ENCODE assay signal across 12 mouse cellular contexts in the genomic region with DNA sequence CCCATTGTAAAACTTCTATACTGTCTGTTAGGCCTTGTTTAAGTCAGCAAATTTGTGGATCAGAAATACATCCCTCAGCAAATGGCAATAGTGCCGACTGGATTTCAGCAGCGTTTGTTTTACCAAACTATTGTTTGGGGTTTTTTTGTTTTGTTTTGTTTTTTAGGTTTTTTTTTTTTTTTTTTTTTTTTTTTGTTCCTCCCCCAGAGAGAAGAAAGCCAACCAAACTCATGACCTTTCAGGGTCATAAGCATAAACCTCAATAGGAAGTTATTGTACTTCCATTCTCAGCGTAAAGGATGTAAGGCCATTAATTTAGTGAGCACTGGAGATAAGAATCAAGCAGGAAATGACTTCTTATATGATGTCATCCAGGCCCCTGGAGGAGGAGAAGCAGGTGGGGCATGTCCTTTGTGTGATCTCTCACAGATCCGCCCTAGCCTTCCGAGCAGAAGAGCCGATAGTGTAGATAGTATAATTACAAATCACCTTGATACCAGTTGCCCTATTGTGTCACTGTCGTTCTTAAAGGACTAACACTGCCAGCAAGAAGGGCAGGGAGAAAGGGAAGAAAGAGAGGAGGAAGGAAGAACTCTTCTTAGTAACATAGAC. TPM values are rescaled to one million over a fixed set of nuclear protein-coding genes. Genes with fewer than 3 reads are reported as not detected.
DNase-seq lines count a peak whose midpoint lies in the region; ATAC-seq lines count a peak whose summit lies in the region.
"Had no signal": no experiment of that assay in that cellular context is flagged by ENCODE, and none has a peak within 500 bp of the region (broad histone marks: within the 10 kb centered on the region; RNA-seq: fewer than 3 reads in every experiment).

No protein-coding gene starts in this region.

- peak overlapping the region; percentile 34 for H3K27ac ChIP-seq in kidney, embryonic 15.5 days

- no peak overlapping the region for H3K9ac ChIP-seq in kidney, embryonic 15.5 days
- H3K9ac ChIP-seq: liver, postnatal 0 days had no signal

- 20% methylated on average over 7 of the region's 7 CpGs for WGBS in kidney, embryonic 15.5 days

- DNase-seq in kidney, adult 9 months, result no peak
- DNase-seq in CD4-positive, CD25-positive, alpha-beta regulatory T cell, adult 2 months (ENCODE audit: low read depth, low spot score), result peak; percentile 91
- DNase-seq in layer of hippocampus, postnatal 10 days (ENCODE audit: low spot score in 2 of 2), result no peak
- DNase-seq in Muller cell, postnatal 12 days (ENCODE audit: inconsistent ontology term), result no peak
- no peak for DNase-seq in liver
- DNase-seq: adrenal gland, postnatal 36 days; cerebellum, adult 9-10 months; liver, postnatal 0 days had no signal

- H3K9me3 ChIP-seq in kidney, embryonic 15.5 days (replicated peaks), result no peaks in the 10 kb centered on the region
- H3K9me3 ChIP-seq: G1E had no signal

- no peak overlapping the region for H3K4me2 ChIP-seq in kidney, embryonic 15.5 days

- H3K27me3 ChIP-seq in kidney, embryonic 15.5 days, result peaks cover 2% of the 10 kb centered on the region

- no peak overlapping the region for H3K4me3 ChIP-seq in kidney, embryonic 15.5 days (replicated peaks)

- no peaks in the 10 kb centered on the region for H3K36me3 ChIP-seq in kidney, embryonic 15.5 days
- H3K36me3 ChIP-seq: G1E had no signal

- peaks cover 27% of the 10 kb centered on the region for H3K4me1 ChIP-seq in kidney, embryonic 15.5 days

- peak; percentile 41; the same call in 1 of the 2 replicates for ATAC-seq in kidney, embryonic 15.5 days (replicated peaks; ENCODE audit: low FRiP score)
- ATAC-seq in granulocyte monocyte progenitor cell, adult 5-6 weeks (replicated peaks; ENCODE audit: poor library complexity, severe bottlenecking), result peak; percentile 85
- peak; percentile 70 for ATAC-seq in neutrophil, adult 5-6 weeks (ENCODE audit: extremely low read depth, insufficient number of reproducible peaks, low FRiP score, poor library complexity, severe bottlenecking)
- ATAC-seq: liver, postnatal 0 days had no signal

RNA-seq across cellular contexts. Expression of gene Snx18, which starts 38.5 kb away (rescaled TPM):
- polyA plus RNA-seq in kidney, embryonic 15.5 days (2015; fragmentation: Nextera tagmentation; extraction: Ambion mirVana), result 31.3 and 32.0 TPM in 2 replicates
- 25.5 and 39.0 TPM in 2 replicates for total RNA-seq in granulocyte monocyte progenitor cell, adult 5-6 weeks (2014; fragmentation: Nextera tagmentation)
- total RNA-seq in granulocyte monocyte progenitor cell, adult 5-6 weeks (2017), result 46.2 and 47.1 TPM in 2 replicates
- 84.5 and 95.9 TPM in 2 replicates for total RNA-seq in neutrophil, adult 5-6 weeks (2017)
- total RNA-seq in layer of hippocampus, postnatal 10 days (2021), result 10 to 100 TPM; 23.4 to 24.7 TPM
- polyA plus RNA-seq: G1E had no signal
